Mouse (Mus musculus) layer of hippocampus, adult 2 months (tissue): ENCODE measurements around the gene Faf1. TPM values are rescaled to one million over a fixed set of nuclear protein-coding genes. Genes with fewer than 3 reads are reported as not detected.

ENCODE experiments used
- DNase-seq, 2 experiments: peaks; one replicate each; pipeline ENCODE4 v3.0.0; 2022; ENCODE audit warnings: low spot score in 2 of 2
- H3K27ac ChIP-seq: fragments of 200-600 bp; 2 replicates; pipeline ENCODE4 v1.8.1; 2022
- H3K4me3 ChIP-seq: fragments of 200-600 bp; 2 replicates; pipeline ENCODE4 v1.8.1; 2022; ENCODE audit warnings: mild to moderate bottlenecking
- CTCF ChIP-seq: fragments of 200-600 bp; conservative IDR thresholded peaks from 2 replicates; pipeline ENCODE4 v1.8.1; 2022; ENCODE audit warnings: antibody characterized with exemption, mild to moderate bottlenecking, moderate library complexity
- total RNA-seq, 2 experiments: library from RNA; stranded (reverse); gene quantifications; 2 replicates each; pipeline ENCODE4 v1.2.3; 2021

Faf1 gene
- total RNA-seq, 2 experiments from 2014 or later: 26.8 to 27.6 TPM

DNA sequence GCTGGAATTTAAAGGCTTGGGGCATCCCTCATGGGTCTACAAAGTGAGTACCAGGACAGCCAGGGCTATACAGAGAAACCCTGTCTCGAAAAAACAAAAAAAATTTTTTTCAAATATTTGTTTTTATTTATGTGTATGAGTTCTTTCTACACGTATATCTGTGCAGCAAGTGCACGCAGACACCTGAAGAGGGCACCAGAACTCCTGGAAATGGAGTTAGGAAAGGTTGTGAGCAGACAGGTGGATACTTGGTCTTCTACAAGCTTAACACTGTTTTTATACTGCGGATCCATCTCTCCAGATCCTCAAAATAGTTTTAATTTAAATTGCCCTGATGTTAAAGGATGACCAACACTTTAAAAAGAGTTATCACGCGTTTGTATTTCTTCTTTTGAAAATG, 312.8 kb downstream of the Faf1 start:
- peak; percentile 57 for TF ChIP-seq CTCF
- Histone ChIP-seq H3K4me3 (no peak overlapping the region), H3K27ac (no peak overlapping the region)
- DNase-seq: no peak

- TF ChIP-seq CTCF: no peak
- Histone ChIP-seq H3K4me3 (no peak overlapping the region), H3K27ac (no peak overlapping the region)
- DNase-seq: no peak
Measured at GRCm38 (mm10) chr4:110006044-110006443, 329.7 kb downstream of the Faf1 start.

Other genes with a start within 250 kb of the Faf1 start
- gene Rnf11, start 191.9 kb upstream of the Faf1 start, total RNA-seq: 100 to 1,000 TPM; 167 to 177 TPM
- not detected for gene 4930522H14Rik, start 145.3 kb upstream of the Faf1 start, total RNA-seq
- gene Cdkn2c, start 9.4 kb upstream of the Faf1 start, total RNA-seq: 1 to 10 TPM; 3.0 to 4.0 TPM